Mouse (Mus musculus) kidney, postnatal 25 days (tissue): ENCODE results near the gene Litaf.

Source experiments
- DNase-seq, 2 experiments: peaks; one replicate each; pipeline ENCODE4 v3.0.0; 2021; ENCODE audit warnings: mixed read lengths in 2 of 2

Gene Litaf

GRCm38 (mm10) chr16:11066029-11066832, at the start of gene Litaf:
Litaf (minus strand) TSS chr16:11066157.
- peak; percentile 98 to 100 for DNase-seq

GRCm38 (mm10) chr16:11109198-11109740, 43.3 kb upstream of the Litaf start:
- DNase-seq: no peak

GRCm38 (mm10) chr16:11104905-11105304, 38.9 kb upstream of the Litaf start:
- no peak for DNase-seq

GRCm38 (mm10) chr16:11097301-11097700, 31.3 kb upstream of the Litaf start:
- DNase-seq: no peak

GRCm38 (mm10) chr16:11093717-11094386, 27.9 kb upstream of the Litaf start:
- DNase-seq: no peak

- no peak for DNase-seq
Observed at GRCm38 (mm10) chr16:11092523-11092922, 26.6 kb upstream of the Litaf start.

- peak; percentile 51 to 81 for DNase-seq
Observed at GRCm38 (mm10) chr16:11092061-11092460, 26.1 kb upstream of the Litaf start.

GRCm38 (mm10) chr16:11090836-11091570, 25.0 kb upstream of the Litaf start:
- peak in 1 of 2 experiments; percentile 32 for DNase-seq

- peak in 1 of 2 experiments; percentile 68 for DNase-seq
Observed at GRCm38 (mm10) chr16:11086856-11087588, 21.1 kb upstream of the Litaf start.

- peak in 1 of 2 experiments; percentile 9 for DNase-seq
Observed at GRCm38 (mm10) chr16:11086299-11086698, 20.3 kb upstream of the Litaf start.

- DNase-seq: peak in 1 of 2 experiments; percentile 15
Observed at GRCm38 (mm10) chr16:11084181-11084580, 18.2 kb upstream of the Litaf start.

GRCm38 (mm10) chr16:11078216-11078869, 12.4 kb upstream of the Litaf start:
- no peak for DNase-seq

GRCm38 (mm10) chr16:11077601-11078201, 11.7 kb upstream of the Litaf start:
- DNase-seq: no peak

GRCm38 (mm10) chr16:11073060-11073459, 7.1 kb upstream of the Litaf start:
- DNase-seq: peak; percentile 29 to 52

GRCm38 (mm10) chr16:11072454-11072853, 6.5 kb upstream of the Litaf start:
- no peak for DNase-seq

GRCm38 (mm10) chr16:11071887-11072286, 5.9 kb upstream of the Litaf start:
- DNase-seq: no peak

GRCm38 (mm10) chr16:11071176-11071575, 5.2 kb upstream of the Litaf start:
- peak; percentile 42 to 56 for DNase-seq

GRCm38 (mm10) chr16:11069710-11070420, 3.9 kb upstream of the Litaf start:
- peak; percentile 65 to 88 for DNase-seq

- peak in 1 of 2 experiments; percentile 52 for DNase-seq
Observed at GRCm38 (mm10) chr16:11069271-11069670, 3.3 kb upstream of the Litaf start.

- DNase-seq: no peak
Observed at GRCm38 (mm10) chr16:11068666-11069065, 2.7 kb upstream of the Litaf start.

GRCm38 (mm10) chr16:11066833-11067191, 855 bp upstream of the Litaf start:
- DNase-seq: peak; percentile 56 to 74
